12 mouse cellular contexts compared by ENCODE assay signal in the genomic region with DNA sequence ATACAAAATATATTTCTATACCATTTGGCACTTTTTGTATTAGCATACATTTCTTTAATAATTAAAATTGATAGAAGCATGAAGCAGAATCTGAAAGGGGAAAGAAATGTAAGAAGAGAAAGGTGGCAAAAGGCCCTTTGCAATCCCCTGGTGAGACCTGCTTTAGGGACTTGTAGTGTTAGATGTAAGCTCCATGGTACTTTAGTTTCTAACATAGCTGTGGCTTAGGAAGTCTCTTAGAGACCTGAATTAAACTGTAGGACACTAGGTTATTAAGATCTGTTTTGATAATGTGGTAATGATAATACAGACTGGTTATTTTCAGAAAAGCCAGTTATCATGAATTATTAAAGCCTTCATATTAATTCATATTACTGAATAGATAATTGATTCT. TPM values are rescaled to one million over a fixed set of nuclear protein-coding genes. Genes with fewer than 3 reads are reported as not detected.
DNase-seq lines count a peak whose midpoint lies in the region; ATAC-seq and TF ChIP-seq lines count a peak whose summit lies in the region.
"Had no signal": no experiment of that assay in that cellular context is flagged by ENCODE, and none has a peak within 500 bp of the region (broad histone marks: within the 10 kb centered on the region; RNA-seq: fewer than 3 reads in every experiment).

No protein-coding gene starts in this region.

- no peak overlapping the region for H3ac ChIP-seq in myocyte (ENCODE audit: control insufficient read depth, insufficient read length)

- no peak for TF ChIP-seq POLR2A in myocyte (IDR thresholded peaks at IDR 0.05; ENCODE audit: insufficient read length, low read depth)

- H3K27ac ChIP-seq in intestine, postnatal 0 days (ENCODE audit: low read depth, low read length), result no peak overlapping the region
- no peak overlapping the region for H3K27ac ChIP-seq in intestine, embryonic 15.5 days
- no peak overlapping the region for H3K27ac ChIP-seq in forebrain, embryonic 13.5 days
- H3K27ac ChIP-seq in hindbrain, embryonic 16.5 days (ENCODE audit: low read depth, low read length), result no peak overlapping the region
- H3K27ac ChIP-seq: heart, adult 2 months; liver, embryonic 12.5 days had no signal

- DNase-seq in left cerebral cortex, adult 8-10 months (ENCODE audit: low spot score in 2 of 2), result no peak
- no peak for DNase-seq in cerebellum, adult 11 months

- H3K27me3 ChIP-seq in intestine, postnatal 0 days (replicated peaks; ENCODE audit: control insufficient read depth, insufficient read depth, low read length), result no peaks in the 10 kb centered on the region
- no peaks in the 10 kb centered on the region for H3K27me3 ChIP-seq in intestine, embryonic 15.5 days (replicated peaks)
- H3K27me3 ChIP-seq in forebrain, embryonic 13.5 days, result no peaks in the 10 kb centered on the region
- H3K27me3 ChIP-seq in hindbrain, embryonic 16.5 days (replicated peaks; ENCODE audit: control insufficient read depth, insufficient read depth, low read length), result no peaks in the 10 kb centered on the region
- no peaks in the 10 kb centered on the region for H3K27me3 ChIP-seq in myocyte (ENCODE audit: control insufficient read depth, insufficient read depth, insufficient read length)
- H3K27me3 ChIP-seq: liver, embryonic 12.5 days; megakaryocyte, embryonic 14.5 days had no signal

- H3K4me2 ChIP-seq in intestine, postnatal 0 days (replicated peaks; ENCODE audit: low read depth), result peak overlapping the region; percentile 42; the same call in 1 of the 2 replicates
- no peak overlapping the region for H3K4me2 ChIP-seq in intestine, embryonic 15.5 days (replicated peaks)
- no peak overlapping the region; the same call in 1 of the 2 replicates for H3K4me2 ChIP-seq in forebrain, embryonic 13.5 days
- no peak overlapping the region for H3K4me2 ChIP-seq in hindbrain, embryonic 16.5 days (ENCODE audit: low read length)
- H3K4me2 ChIP-seq in myocyte (ENCODE audit: low read depth), result peak overlapping the region; percentile 51

- no peak overlapping the region for H3K4me3 ChIP-seq in intestine, postnatal 0 days (ENCODE audit: low read depth, low read length)
- no peak overlapping the region for H3K4me3 ChIP-seq in intestine, embryonic 15.5 days (replicated peaks)
- no peak overlapping the region for H3K4me3 ChIP-seq in forebrain, embryonic 13.5 days
- no peak overlapping the region for H3K4me3 ChIP-seq in hindbrain, embryonic 16.5 days (ENCODE audit: low read length)
- H3K4me3 ChIP-seq in myocyte, result no peak overlapping the region
- H3K4me3 ChIP-seq: erythroblast, embryonic 14.5 days had no signal

- no peak for ATAC-seq in intestine, postnatal 0 days
- no peak for ATAC-seq in intestine, embryonic 15.5 days
- ATAC-seq in forebrain, embryonic 13.5 days, result peak; percentile 46; the same call in 1 of the 2 replicates
- ATAC-seq in hindbrain, embryonic 16.5 days, result peak; percentile 62
- ATAC-seq: liver, embryonic 12.5 days had no signal

- H3K79me2 ChIP-seq in myocyte (ENCODE audit: control insufficient read depth, insufficient read depth), result no peaks in the 10 kb centered on the region

- H3K4me1 ChIP-seq in intestine, postnatal 0 days (replicated peaks; ENCODE audit: control insufficient read depth, insufficient read depth, low read length), result no peaks in the 10 kb centered on the region
- H3K4me1 ChIP-seq in intestine, embryonic 15.5 days (replicated peaks), result no peaks in the 10 kb centered on the region
- H3K4me1 ChIP-seq in forebrain, embryonic 13.5 days, result no peaks in the 10 kb centered on the region
- H3K4me1 ChIP-seq in hindbrain, embryonic 16.5 days (ENCODE audit: control insufficient read depth, insufficient read depth, low read depth, low read length), result no peaks in the 10 kb centered on the region
- H3K4me1 ChIP-seq: liver, embryonic 12.5 days had no signal

- no peaks in the 10 kb centered on the region for H3K36me3 ChIP-seq in intestine, postnatal 0 days (ENCODE audit: control insufficient read depth, insufficient read depth)
- H3K36me3 ChIP-seq in intestine, embryonic 15.5 days, result no peaks in the 10 kb centered on the region
- no peaks in the 10 kb centered on the region for H3K36me3 ChIP-seq in forebrain, embryonic 13.5 days (ENCODE audit: poor library complexity, severe bottlenecking)
- H3K36me3 ChIP-seq in hindbrain, embryonic 16.5 days (ENCODE audit: control insufficient read depth, insufficient read depth, low read length), result no peaks in the 10 kb centered on the region
- H3K36me3 ChIP-seq in myocyte (ENCODE audit: control insufficient read depth, insufficient read depth), result no peaks in the 10 kb centered on the region
- H3K36me3 ChIP-seq: G1E; liver, embryonic 12.5 days had no signal

- H3K9me3 ChIP-seq in intestine, postnatal 0 days (ENCODE audit: control insufficient read depth), result no peaks in the 10 kb centered on the region
- no peaks in the 10 kb centered on the region for H3K9me3 ChIP-seq in intestine, embryonic 15.5 days
- H3K9me3 ChIP-seq in forebrain, embryonic 13.5 days (replicated peaks), result no peaks in the 10 kb centered on the region
- no peaks in the 10 kb centered on the region for H3K9me3 ChIP-seq in hindbrain, embryonic 16.5 days (ENCODE audit: control insufficient read depth, low read length)
- H3K9me3 ChIP-seq: G1E; liver, embryonic 12.5 days; megakaryocyte, embryonic 14.5 days had no signal

- TF ChIP-seq CTCF in intestine, postnatal 0 days (IDR thresholded peaks at IDR 0.05; ENCODE audit: low read depth), result no peak

- H3K9ac ChIP-seq in intestine, postnatal 0 days (ENCODE audit: low read depth, low read length), result no peak overlapping the region
- H3K9ac ChIP-seq in intestine, embryonic 15.5 days, result no peak overlapping the region
- H3K9ac ChIP-seq in forebrain, embryonic 13.5 days, result no peak overlapping the region
- H3K9ac ChIP-seq in hindbrain, embryonic 16.5 days (ENCODE audit: low read depth, low read length), result no peak overlapping the region
- H3K9ac ChIP-seq: liver, embryonic 12.5 days had no signal

TF ChIP-seq in myocyte, 11 proteins besides CTCF, POLR2A, EP300 and RAD21:
- no peak for TF ChIP-seq MYOG (IDR thresholded peaks at IDR 0.05; ENCODE audit: control insufficient read depth in 1 of 3, insufficient read depth in 1 of 3, insufficient read length in 2 of 3, low read depth in 2 of 3)
- TF ChIP-seq TCF3 (IDR thresholded peaks at IDR 0.05; ENCODE audit: insufficient read length, low read depth), result no peak
- TF ChIP-seq POLR2AphosphoS2 (IDR thresholded peaks at IDR 0.05; ENCODE audit: insufficient read length, low read depth), result no peak

RNA-seq across cellular contexts. Expression of gene Hsf2, which starts 38.5 kb away (rescaled TPM):
- polyA plus RNA-seq in intestine, postnatal 0 days (2015; fragmentation: Nextera tagmentation; extraction: Ambion mirVana), result 9.6 and 10.6 TPM in 2 replicates
- polyA plus RNA-seq in intestine, embryonic 15.5 days (2015; fragmentation: Nextera tagmentation; extraction: Ambion mirVana), result 18.2 and 22.4 TPM in 2 replicates
- polyA plus RNA-seq in forebrain, embryonic 13.5 days (2015; fragmentation: Nextera tagmentation; extraction: Ambion mirVana), result 82.0 and 86.3 TPM in 2 replicates
- polyA plus RNA-seq in hindbrain, embryonic 16.5 days (2015; fragmentation: Nextera tagmentation; extraction: Ambion mirVana), result 35.6 and 43.2 TPM in 2 replicates
- polyA plus RNA-seq in myocyte (2012; fragmentation: generic; extraction: Trizol), result 12.7 TPM
- 10 to 100 TPM; 30.2 to 31.7 (median 31.1) TPM for total RNA-seq in left cerebral cortex, adult 8-10 months (2022)

Comparison
In these comparisons a context has a peak if more than half of its experiments do, and no peak if none do; other contexts are left out.
1. H3K4me2 ChIP-seq: peak in intestine, postnatal 0 days (single experiment) and myocyte (single experiment); none in intestine, embryonic 15.5 days (single experiment), forebrain, embryonic 13.5 days (single experiment) and hindbrain, embryonic 16.5 days (single experiment).
2. ATAC-seq: peak in forebrain, embryonic 13.5 days (single experiment) and hindbrain, embryonic 16.5 days (single experiment); none in intestine, postnatal 0 days (single experiment) and intestine, embryonic 15.5 days (single experiment).